Mouse (Mus musculus) right cerebral cortex, postnatal 14 days (tissue): ENCODE measurements at regions not wholly inside any gene's neighbourhood (a gene's known extent, or its start where the extent isn't known, plus 50 kb on each side); places are given as distances from the start of the nearest gene placed in this dataset.
A peak's percentile ranks its signal among the peaks of the same experiment; 100 is the strongest.

Source experiments
- DNase-seq: peaks from one replicate; pipeline ENCODE4 v3.0.0; 2022

- no peak for DNase-seq
Observed at GRCm38 (mm10) chr19:25729103-25729502, 56.9 kb downstream of the Dmrt2 start.

DNA sequence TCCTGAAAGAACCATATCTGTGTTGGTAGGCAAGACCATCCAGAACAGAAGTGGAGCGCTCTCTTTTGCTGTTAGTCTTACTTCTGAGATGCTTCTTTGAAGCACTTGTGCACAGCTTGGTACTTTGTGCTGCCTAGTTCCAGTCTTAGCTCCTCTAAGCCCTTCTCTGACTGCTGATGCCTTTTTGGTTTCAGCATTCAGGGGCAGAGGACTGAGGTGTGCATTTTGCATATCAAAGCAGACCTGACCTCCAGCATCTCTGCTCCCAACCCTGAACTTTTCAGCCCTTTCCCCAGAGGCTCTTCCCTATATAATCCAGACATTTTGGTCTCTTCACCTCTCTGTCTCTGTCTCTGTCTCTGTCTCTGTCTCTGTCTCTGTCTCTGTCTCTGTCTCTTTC lies 57.4 kb downstream of the Dmrt2 start:
- DNase-seq: no peak

DNA sequence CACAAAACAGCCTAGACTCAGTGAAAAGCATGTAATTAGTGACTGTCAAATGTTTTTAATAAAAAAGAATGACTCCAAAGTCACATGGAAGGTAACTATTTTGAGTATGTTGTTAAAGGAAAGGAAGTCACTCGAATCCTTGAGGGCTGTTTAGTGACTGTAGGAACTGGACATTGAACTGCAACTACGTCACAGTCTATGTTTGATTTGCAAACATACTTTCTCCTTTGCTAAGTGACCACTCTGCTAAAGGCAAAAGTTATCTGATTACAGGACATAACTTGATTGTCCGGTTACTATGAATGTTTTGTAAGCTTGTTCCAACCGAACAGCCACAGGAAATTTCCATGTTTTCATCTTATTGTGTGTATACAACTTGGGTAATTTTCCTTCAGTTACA lies 106.2 kb downstream of the Dmrt2 start:
- DNase-seq: no peak

- no peak for DNase-seq
Observed at GRCm38 (mm10) chr19:25779356-25779755, 107.1 kb downstream of the Dmrt2 start.

GRCm38 (mm10) chr19:25781314-25781713 lies 109.1 kb downstream of the Dmrt2 start:
- no peak for DNase-seq

GRCm38 (mm10) chr19:25802692-25803091 lies 130.5 kb downstream of the Dmrt2 start:
- no peak for DNase-seq

GRCm38 (mm10) chr19:25805351-25805750 lies 133.1 kb downstream of the Dmrt2 start:
- DNase-seq: peak; percentile 18

- DNase-seq: no peak
Observed at GRCm38 (mm10) chr19:25813651-25814050, 141.4 kb downstream of the Dmrt2 start.

DNA sequence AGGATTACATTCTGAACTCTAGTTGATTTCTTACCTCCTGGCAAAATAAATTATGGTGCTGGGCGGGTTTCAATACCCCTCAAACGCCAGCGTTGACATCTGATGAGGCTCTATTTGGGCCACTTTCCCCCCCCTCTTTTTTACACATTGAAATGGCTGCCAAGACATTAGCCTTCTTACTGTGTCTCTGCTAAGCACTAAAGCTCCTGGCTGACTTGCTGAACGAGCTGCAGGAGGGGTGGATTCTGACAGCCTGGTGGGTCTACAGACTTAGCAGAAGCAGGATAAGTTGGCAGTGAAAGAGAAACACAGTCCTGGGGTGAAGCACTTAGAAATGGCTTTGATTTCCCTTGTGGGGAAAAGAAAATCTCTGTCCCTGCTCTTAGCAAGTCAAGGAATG lies 172.9 kb downstream of the Dmrt2 start:
- DNase-seq: no peak

- DNase-seq: no peak
Observed at GRCm38 (mm10) chr19:25856344-25856743, 184.1 kb downstream of the Dmrt2 start.

DNA sequence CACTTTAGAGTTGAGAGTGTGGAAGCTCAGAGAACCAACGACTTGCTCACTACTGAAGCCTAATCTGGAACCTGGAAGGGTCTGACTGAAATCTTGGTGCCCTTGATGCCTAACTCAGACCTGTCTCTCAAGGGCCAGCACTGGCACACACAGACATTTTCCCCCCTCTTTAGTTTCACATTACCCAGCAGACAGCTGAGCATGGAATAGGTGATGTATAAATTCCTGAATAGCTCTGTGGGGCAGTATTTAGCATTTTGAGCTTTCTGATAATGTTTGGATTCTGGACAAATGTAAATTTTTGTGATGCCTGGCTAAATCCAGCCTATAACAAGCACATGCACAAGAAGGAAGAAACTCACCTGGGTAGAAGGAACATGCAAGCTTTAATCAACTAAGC lies 191.1 kb downstream of the Dmrt2 start:
- DNase-seq: no peak

- no peak for DNase-seq
Observed at GRCm38 (mm10) chr19:25906721-25907120, 234.5 kb downstream of the Dmrt2 start.

GRCm38 (mm10) chr19:25922052-25922451 lies 249.8 kb downstream of the Dmrt2 start:
- DNase-seq: no peak

DNA sequence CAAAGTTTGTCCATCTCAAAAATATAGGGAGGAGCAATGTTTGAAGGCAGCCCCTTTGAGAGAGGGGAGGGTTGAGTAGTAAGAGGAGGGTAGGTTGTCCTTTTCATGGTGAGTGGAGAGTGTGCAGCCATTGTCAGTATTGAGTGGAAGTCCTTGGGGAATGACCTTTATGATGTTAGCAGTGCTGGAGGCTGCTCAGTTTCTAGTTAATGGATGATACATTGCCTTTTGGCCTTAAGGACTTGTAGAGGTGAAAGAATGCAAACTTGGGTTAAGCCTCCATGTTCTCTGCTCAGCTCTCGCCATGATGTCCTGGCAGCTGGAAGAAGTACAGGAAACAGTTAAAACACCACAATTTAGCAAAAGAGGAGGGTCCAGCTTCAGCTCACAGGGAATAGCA lies 250.6 kb downstream of the Dmrt2 start:
- DNase-seq: no peak

- no peak for DNase-seq
Observed at GRCm38 (mm10) chr19:25923727-25924384, 251.6 kb downstream of the Dmrt2 start.

DNA sequence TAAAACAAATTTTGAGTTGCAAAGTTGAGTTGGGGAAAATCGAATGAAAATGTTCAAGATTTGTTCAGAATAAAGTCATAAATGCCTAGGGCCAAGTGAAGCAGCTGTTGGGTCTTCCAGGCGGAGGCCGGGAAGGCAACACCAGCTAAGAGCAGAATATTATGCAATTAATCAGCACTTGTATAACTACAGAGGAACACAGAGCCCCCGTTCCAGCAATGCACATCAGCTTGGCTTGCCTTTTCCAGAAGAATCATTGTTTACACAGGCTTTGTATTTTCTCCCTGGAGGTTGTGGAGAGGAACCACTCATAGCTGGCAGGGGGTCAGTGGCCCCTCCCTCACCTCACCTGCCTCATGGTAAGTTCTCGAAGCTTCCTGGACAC lies 252.2 kb downstream of the Dmrt2 start:
- DNase-seq: no peak

- no peak for DNase-seq
Observed at GRCm38 (mm10) chr19:25927220-25927619, 255.0 kb downstream of the Dmrt2 start.

DNA sequence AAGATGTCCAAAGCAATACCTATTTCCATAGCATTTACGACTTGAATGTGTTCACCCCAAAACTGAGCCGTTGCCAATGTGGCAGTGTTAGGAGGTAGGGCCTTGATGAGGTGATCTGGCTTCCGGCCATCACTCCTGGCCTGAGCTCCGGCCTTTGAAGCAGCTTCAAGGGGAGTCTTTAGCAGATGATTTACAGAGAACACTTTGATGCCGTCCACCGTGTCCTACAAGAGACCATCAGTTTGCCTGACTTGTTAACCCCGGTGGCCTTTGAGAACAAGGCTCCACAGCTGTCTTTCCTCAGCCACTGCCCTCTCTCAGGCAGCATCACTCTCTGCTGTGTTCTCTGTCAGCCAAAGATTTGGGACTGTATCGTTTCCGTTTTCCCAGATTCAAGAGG lies 265.1 kb downstream of the Dmrt2 start:
- no peak for DNase-seq

GRCm38 (mm10) chr19:25971210-25971609 lies 299.0 kb downstream of the Dmrt2 start:
- no peak for DNase-seq

GRCm38 (mm10) chr19:25975202-25975601 lies 303.0 kb downstream of the Dmrt2 start:
- DNase-seq: no peak

- no peak for DNase-seq
Observed at GRCm38 (mm10) chr19:25980308-25980707, 308.1 kb downstream of the Dmrt2 start.

DNA sequence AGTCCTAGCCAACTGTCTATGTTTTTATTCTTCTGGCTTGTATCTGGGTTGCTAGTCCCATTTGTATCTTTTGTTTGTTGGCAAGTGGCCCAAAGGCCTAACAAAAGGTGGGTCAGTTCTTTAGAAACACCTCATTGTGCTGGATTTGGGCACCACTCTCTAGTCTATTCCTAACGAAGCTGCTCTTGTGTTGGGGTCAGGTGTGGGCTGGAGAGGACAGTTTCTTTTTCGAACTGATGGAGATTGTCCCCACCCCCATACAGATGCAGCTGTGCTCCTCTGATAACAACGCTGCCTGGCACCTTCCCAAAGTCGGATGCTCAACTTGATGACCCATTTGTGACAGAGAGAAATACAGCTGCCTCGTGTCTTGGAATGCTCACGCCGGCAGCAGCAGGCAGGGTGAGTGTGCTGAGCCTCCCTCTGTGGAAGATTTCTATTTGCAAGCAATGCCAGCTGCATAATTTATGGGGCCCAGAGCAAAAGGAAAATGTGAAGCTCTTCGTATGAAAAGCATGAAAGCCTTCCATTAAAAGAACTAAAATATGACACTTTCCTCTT lies 342.5 kb downstream of the Dmrt2 start:
- DNase-seq: peak; percentile 43

DNA sequence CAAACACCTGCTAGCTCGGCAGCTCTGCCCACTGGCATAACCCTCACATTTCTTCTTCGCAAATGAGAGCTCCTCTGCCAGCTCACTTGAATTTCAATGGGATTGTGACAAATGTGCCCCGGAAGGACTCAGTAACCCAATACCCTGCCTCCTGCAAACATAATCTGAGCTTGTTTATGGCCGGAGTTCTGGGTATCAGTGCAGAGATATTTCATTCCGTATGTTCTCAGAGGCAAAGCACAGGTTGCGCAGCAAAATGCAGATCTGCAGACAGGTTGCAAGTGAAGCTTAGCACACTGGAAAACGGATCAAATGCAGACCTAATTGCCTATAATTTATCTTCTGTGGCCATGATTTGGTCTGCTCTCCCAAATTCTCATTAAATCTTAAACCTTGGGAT lies 348.9 kb downstream of the Dmrt2 start:
- no peak for DNase-seq

- no peak for DNase-seq
Observed at GRCm38 (mm10) chr19:26026103-26026502, 353.9 kb downstream of the Dmrt2 start.

GRCm38 (mm10) chr19:26037270-26037669 lies 365.1 kb downstream of the Dmrt2 start:
- peak; percentile 9 for DNase-seq
